Mouse (Mus musculus): ENCODE results near the gene Gm42420. TPM values are rescaled to one million over a fixed set of nuclear protein-coding genes. Genes with fewer than 3 reads are reported as not detected.
A peak's percentile ranks its signal among the peaks of the same experiment; 100 is the strongest.

Gm42420 gene
- polyA plus RNA-seq, 1 experiment: not detected

GRCm38 (mm10) chr6:39579552-39579951, 6.0 kb upstream of the Gm42420 start:
- WGBS: 87% methylated on average over 7 of the region's 7 CpGs
- no peak overlapping the region for H3K4me3 ChIP-seq (replicated peaks; ENCODE audit: control insufficient read depth, low read depth, low read length)
- no peak for TF ChIP-seq CTCF (IDR thresholded peaks at IDR 0.05; ENCODE audit: control insufficient read depth, insufficient read depth, low read length)
- no peak for TF ChIP-seq POLR2A (IDR thresholded peaks at IDR 0.05; ENCODE audit: borderline replicate concordance, control insufficient read depth, low read depth, low read length)

GRCm38 (mm10) chr6:39580558-39580957, 5.0 kb upstream of the Gm42420 start:
- Histone ChIP-seq H3K4me1 (ENCODE audit: control insufficient read depth, insufficient read depth, low read length) (no peaks in the 10 kb centered on the region), H3K27ac (ENCODE audit: control insufficient read depth, insufficient read depth, low read depth, low read length, poor library complexity) (no peak overlapping the region), H3K4me3 (replicated peaks; ENCODE audit: control insufficient read depth, low read depth, low read length) (no peak overlapping the region)
- TF ChIP-seq POLR2A (IDR thresholded peaks at IDR 0.05; ENCODE audit: borderline replicate concordance, control insufficient read depth, low read depth, low read length) (no peak), CTCF (IDR thresholded peaks at IDR 0.05; ENCODE audit: control insufficient read depth, insufficient read depth, low read length) (no peak)
- WGBS: 51% methylated on average over 2 of the region's 2 CpGs

More at GRCm38 (mm10) chr6:39579552-39579951, 6.0 kb upstream of the Gm42420 start:
- Histone ChIP-seq H3K4me1 (ENCODE audit: control insufficient read depth, insufficient read depth, low read length) (no peaks in the 10 kb centered on the region), H3K27ac (ENCODE audit: control insufficient read depth, insufficient read depth, low read depth, low read length, poor library complexity) (no peak overlapping the region)

GRCm38 (mm10) chr6:39581087-39581784, 4.3 kb upstream of the Gm42420 start:
- no peak overlapping the region for H3K4me3 ChIP-seq (replicated peaks; ENCODE audit: control insufficient read depth, low read depth, low read length)
- WGBS: 75% methylated on average over 7 of the region's 7 CpGs
- no peak for TF ChIP-seq CTCF (IDR thresholded peaks at IDR 0.05; ENCODE audit: control insufficient read depth, insufficient read depth, low read length)
- TF ChIP-seq POLR2A (IDR thresholded peaks at IDR 0.05; ENCODE audit: borderline replicate concordance, control insufficient read depth, low read depth, low read length): no peak
- H3K4me1 ChIP-seq (ENCODE audit: control insufficient read depth, insufficient read depth, low read length): no peaks in the 10 kb centered on the region
- peak overlapping the region; percentile 0; the same call in 1 of the 2 replicates for H3K27ac ChIP-seq (ENCODE audit: control insufficient read depth, insufficient read depth, low read depth, low read length, poor library complexity)

DNA sequence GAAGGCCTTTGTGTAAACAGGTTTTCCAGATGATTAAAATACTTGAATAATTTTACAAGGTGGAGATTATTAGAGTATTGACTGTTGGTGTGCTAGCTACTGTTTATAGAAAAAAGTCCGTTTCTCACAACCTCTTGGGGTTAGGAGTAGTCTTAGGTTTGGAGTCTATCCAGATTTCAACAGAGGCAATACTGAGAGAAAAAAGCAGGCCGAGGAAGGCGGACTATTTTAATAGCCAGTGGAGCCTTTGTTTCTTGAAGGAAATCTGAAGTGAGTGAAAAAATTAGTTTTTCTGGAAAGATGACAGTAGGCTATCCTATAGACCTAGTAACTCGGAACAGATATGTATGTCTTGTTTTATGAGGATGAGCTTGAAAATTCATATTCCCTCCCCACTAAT, 5.9 kb downstream of the Gm42420 start:
- WGBS: 87% methylated on average over 4 of the region's 4 CpGs
- H3K27ac ChIP-seq (ENCODE audit: control insufficient read depth, insufficient read depth, low read depth, low read length, poor library complexity): no peak overlapping the region
- no peak overlapping the region for H3K4me3 ChIP-seq (replicated peaks; ENCODE audit: control insufficient read depth, low read depth, low read length)
- TF ChIP-seq POLR2A (IDR thresholded peaks at IDR 0.05; ENCODE audit: borderline replicate concordance, control insufficient read depth, low read depth, low read length): no peak
- no peak for TF ChIP-seq CTCF (IDR thresholded peaks at IDR 0.05; ENCODE audit: control insufficient read depth, insufficient read depth, low read length)
- H3K4me1 ChIP-seq (ENCODE audit: control insufficient read depth, insufficient read depth, low read length): peaks cover 1% of the 10 kb centered on the region; the same call in 1 of the 2 replicates

DNA sequence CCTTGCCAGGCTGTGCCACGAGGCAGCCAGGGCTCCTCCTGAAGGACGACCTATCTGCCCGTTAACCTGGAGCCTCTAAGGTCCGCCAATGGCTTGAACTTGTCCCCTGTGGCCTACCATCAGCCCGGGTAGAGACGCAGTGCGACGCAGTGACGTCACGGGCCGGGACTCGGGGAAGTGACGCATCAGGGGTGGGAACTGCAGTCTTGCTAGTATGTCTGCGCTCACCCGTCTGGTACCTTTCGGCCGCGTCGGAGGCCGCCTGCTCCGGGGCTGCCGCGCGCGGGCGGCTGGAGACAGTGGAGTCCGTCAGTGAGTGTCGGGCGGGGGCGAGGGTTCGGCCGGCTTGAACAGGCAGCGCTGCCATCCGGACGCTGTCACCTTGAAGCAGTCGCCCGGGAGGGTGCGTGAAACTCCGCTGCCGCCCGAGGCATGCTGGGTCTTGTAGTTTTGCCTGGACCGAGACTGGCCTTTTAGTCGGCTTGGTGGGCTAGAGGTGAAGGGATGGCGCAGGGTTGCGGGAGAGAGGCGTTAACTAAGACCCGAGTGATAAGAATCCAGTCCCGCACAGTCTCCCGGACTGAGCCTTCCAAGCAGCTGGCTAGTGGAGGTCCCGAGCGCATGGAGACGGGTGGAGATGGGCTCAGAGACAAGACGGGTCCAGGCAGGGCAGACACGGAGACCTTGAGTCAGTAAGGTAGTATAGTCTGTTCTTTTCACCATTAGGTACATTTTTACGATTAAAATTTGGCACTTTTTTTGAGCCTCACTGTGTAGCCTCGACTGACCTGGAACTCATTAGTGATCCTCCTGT, 7.1 kb downstream of the Gm42420 start, which contains the start of gene Ndufb2:
Gene Ndufb2, plus strand, starts transcription at position 174 of the 814 bp plus-strand sequence.
- Histone ChIP-seq H3K4me3 (replicated peaks; ENCODE audit: control insufficient read depth, low read depth, low read length) (peak within 1 kb of the TSS; percentile 91), H3K4me1 (ENCODE audit: control insufficient read depth, insufficient read depth, low read length) (peaks cover 1% of the 10 kb centered on the region; the same call in 1 of the 2 replicates), H3K27ac (ENCODE audit: control insufficient read depth, insufficient read depth, low read depth, low read length, poor library complexity) (peak within 1 kb of the TSS; percentile 84)
- WGBS: under 1% methylated on average over 56 of the region's 56 CpGs
- TF ChIP-seq POLR2A (IDR thresholded peaks at IDR 0.05; ENCODE audit: borderline replicate concordance, control insufficient read depth, low read depth, low read length) (peak; percentile 78; the same call in 1 of the 2 replicates), CTCF (IDR thresholded peaks at IDR 0.05; ENCODE audit: control insufficient read depth, insufficient read depth, low read length) (0 out of 2 replicates have a peak, but pooled peaks have one; percentile 4)

DNA sequence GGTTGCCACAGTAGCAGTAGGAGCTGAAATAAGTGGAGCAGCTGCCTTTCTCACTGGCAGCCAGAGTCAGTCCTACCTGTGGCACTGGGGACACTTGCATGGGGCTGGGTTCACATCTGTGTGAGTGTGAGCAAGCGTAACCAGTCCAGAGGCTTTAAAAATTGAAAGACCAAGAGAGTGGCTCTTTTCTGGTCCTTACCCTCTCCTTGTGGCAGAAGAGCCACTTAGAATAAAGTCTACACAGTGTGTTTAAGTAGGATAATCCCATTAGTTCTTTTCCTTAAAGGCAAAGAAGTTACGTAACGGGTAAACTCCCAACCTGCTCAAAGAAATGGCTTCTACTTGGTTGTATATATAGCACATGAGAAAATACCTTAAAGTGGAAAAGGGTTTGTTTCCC, 15.3 kb downstream of the Gm42420 start:
- Histone ChIP-seq H3K4me1 (ENCODE audit: control insufficient read depth, insufficient read depth, low read length) (no peaks in the 10 kb centered on the region; the same call in 1 of the 2 replicates), H3K27ac (ENCODE audit: control insufficient read depth, insufficient read depth, low read depth, low read length, poor library complexity) (no peak overlapping the region), H3K4me3 (replicated peaks; ENCODE audit: control insufficient read depth, low read depth, low read length) (no peak overlapping the region)
- TF ChIP-seq POLR2A (IDR thresholded peaks at IDR 0.05; ENCODE audit: borderline replicate concordance, control insufficient read depth, low read depth, low read length) (no peak), CTCF (IDR thresholded peaks at IDR 0.05; ENCODE audit: control insufficient read depth, insufficient read depth, low read length) (no peak)
- WGBS: 86% methylated on average over 3 of the region's 3 CpGs

GRCm38 (mm10) chr6:39601828-39602227, 16.3 kb downstream of the Gm42420 start:
- no peak for TF ChIP-seq CTCF (IDR thresholded peaks at IDR 0.05; ENCODE audit: control insufficient read depth, insufficient read depth, low read length)
- Histone ChIP-seq H3K4me1 (ENCODE audit: control insufficient read depth, insufficient read depth, low read length) (no peaks in the 10 kb centered on the region; the same call in 1 of the 2 replicates), H3K4me3 (replicated peaks; ENCODE audit: control insufficient read depth, low read depth, low read length) (no peak overlapping the region), H3K27ac (ENCODE audit: control insufficient read depth, insufficient read depth, low read depth, low read length, poor library complexity) (no peak overlapping the region)
- WGBS: 41% methylated on average over 3 of the region's 3 CpGs

DNA sequence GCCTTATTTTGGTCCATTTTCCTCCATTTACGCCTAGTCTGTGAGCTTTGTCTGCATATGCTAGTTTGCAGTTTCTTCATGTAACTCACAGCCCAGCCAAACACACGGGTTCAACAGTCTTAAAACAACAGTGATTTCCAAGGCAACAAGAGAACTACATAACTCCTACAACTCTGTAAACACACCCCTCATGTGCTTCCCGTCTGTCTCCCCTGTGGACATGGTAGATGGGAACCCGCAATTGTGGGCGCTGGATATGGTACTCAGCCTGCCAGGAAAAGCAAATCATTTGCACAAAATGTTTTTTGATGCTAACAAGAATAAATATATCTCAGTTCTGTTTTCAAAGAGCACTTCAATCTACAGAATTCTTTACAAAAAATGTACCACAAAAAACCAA, 19.0 kb downstream of the Gm42420 start:
- WGBS: 88% methylated on average over 5 of the region's 5 CpGs
- Histone ChIP-seq H3K27ac (ENCODE audit: control insufficient read depth, insufficient read depth, low read depth, low read length, poor library complexity) (no peak overlapping the region), H3K4me1 (ENCODE audit: control insufficient read depth, insufficient read depth, low read length) (no peaks in the 10 kb centered on the region; the same call in 1 of the 2 replicates), H3K4me3 (replicated peaks; ENCODE audit: control insufficient read depth, low read depth, low read length) (no peak overlapping the region)
- TF ChIP-seq CTCF (IDR thresholded peaks at IDR 0.05; ENCODE audit: control insufficient read depth, insufficient read depth, low read length) (no peak), POLR2A (IDR thresholded peaks at IDR 0.05; ENCODE audit: borderline replicate concordance, control insufficient read depth, low read depth, low read length) (no peak)

Measured in bone marrow, adult 2 months (tissue).